Mouse (Mus musculus): ENCODE results near the gene Olfr520.
"Not testable (repeated sequence)": the region's sequence is repeated elsewhere in the genome, so short reads cannot be mapped to it uniquely, and the experiment has no call there.

The Olfr520 gene

DNA sequence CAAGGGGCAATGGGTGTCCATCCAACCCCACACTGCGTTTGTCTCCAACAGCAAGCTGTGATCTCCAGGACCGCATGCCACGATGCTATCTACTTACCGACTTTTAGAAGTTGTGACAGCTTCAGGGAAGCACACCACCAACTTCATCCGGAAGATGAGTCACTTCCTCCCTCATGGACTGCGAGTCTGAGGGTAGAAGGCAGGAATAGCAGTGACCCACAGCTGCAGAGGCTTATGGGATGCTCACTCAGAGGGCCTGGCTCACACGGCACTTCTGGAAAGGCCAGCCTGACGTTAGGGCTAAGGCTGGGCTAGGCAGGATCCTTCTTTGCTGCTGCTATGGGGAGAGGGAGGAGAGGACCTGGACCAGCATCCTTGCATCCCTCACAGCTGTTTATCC, 18.9 kb upstream of the Olfr520 start, which contains the start of gene Slco2b1:
Gene Slco2b1 (minus strand): TSS at position 175 of the 400 bp plus-strand sequence.
- DNase-seq (ENCODE audit: low spot score in 2 of 2) = no peak

DNA sequence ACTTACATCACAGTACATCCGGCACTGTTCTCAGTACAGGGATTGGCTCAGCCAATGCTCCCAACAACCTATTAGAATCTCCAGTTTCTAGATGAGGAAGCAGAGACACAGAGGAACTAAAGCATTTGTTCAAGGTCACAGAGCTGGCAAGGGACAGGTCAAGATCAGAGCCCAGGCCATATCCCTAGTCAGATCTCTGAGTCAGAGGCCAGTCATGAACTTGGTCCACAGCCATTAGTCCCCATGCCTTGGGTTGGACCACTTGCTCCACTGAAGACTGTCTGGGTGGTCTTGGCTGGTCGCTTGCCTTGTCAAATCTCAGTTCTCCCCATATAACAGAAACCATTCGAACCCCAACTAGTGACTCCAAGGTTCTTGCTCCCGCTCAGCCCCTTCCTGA, 17.6 kb upstream of the Olfr520 start:
- DNase-seq (ENCODE audit: low spot score in 2 of 2) = no peak

- DNase-seq (ENCODE audit: low spot score in 2 of 2) = no peak
Measured at GRCm38 (mm10) chr7:99716536-99716935, 13.5 kb upstream of the Olfr520 start.

- DNase-seq (ENCODE audit: low spot score in 2 of 2) = no peak
Measured at GRCm38 (mm10) chr7:99734612-99735011, 4.5 kb downstream of the Olfr520 start.

DNA sequence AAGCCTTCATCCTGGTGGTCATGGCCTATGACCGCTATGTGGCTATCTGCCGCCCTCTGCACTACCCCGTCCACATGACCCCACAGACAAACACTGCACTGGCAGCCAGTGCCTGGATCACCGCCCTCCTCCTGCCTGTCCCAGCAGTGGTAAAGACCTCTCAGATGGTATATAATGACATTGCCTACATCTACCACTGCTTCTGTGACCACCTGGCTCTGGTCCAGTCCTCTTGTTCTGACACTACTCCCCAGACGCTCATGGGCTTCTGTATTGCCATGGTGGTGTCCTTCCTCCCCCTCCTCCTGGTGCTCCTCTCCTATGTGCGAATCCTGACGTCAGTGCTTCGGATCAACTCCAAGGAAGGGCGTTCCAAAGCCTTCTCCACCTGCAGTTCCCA, 5.4 kb downstream of the Olfr520 start:
- DNase-seq (ENCODE audit: low spot score in 2 of 2) = not testable (repeated sequence)

DNA sequence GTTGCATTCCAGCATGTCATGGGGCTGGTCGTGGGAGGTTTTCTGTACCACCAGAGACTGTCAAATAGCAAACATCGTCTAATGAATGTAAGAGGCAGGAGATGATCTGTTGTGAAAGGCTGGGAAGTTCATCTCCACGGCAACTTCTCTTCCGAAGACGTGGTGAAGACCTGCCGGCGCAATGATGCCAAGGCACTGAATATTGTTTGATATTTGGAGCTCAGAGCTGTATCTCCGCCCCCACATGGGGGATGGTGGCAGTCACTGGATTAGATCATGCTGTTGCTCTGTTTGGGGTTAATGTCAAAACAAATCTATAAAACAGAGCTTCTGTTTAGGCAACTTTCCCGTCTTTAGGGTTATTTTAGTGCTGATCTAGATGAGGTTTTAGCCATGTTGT, 9.2 kb downstream of the Olfr520 start:
- DNase-seq (ENCODE audit: low spot score in 2 of 2) = peak in 1 of 2 experiments; percentile 9

DNA sequence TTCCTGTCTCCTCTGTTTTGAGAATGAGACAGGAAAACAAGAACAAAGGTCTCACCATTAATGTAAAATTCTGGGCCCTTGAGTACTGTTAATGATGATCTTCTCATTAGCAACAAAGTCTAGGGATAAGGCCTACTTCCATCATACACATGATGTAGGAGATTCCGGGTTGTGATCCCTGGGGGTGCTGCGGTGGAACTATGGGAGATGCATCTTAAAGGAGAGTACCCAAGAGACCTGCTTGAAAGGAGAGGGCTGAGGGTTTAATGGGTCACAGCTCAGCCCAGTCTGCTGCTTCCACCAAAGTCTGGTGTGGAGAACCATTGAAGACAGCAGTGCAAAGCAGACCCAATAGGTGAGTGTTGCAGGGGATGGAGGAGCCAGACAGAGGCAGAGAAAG, 33.1 kb downstream of the Olfr520 start, which contains the start of gene Olfr521:
Gene Olfr521 (plus strand): TSS at position 301 of the 400 bp plus-strand sequence.
- no peak for DNase-seq (ENCODE audit: low spot score in 2 of 2)

DNA sequence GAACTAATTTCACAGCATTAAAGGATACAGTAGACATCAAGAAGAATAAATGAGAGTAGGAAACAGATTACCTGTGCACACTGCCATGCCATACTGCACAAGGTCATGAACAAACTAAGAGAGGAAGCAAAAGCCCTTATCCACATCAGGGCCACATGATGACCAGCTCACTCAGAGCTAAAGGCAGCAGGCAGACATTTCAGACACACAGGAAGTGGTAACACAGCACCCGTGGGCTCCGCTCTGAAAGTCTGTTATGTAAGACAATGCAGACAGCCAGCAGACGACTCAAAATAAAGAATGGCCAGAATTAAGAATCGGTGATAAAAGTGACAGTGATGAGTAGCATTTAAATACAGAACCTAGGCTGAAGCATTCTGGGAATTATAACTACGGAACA, 51.3 kb downstream of the Olfr520 start:
- no peak for DNase-seq (ENCODE audit: low spot score in 2 of 2)

GRCm38 (mm10) chr7:99781916-99782315, 51.8 kb downstream of the Olfr520 start:
- no peak for DNase-seq (ENCODE audit: low spot score in 2 of 2)

- DNase-seq (ENCODE audit: low spot score in 2 of 2) = no peak
Measured at GRCm38 (mm10) chr7:99783421-99783820, 53.3 kb downstream of the Olfr520 start.

DNA sequence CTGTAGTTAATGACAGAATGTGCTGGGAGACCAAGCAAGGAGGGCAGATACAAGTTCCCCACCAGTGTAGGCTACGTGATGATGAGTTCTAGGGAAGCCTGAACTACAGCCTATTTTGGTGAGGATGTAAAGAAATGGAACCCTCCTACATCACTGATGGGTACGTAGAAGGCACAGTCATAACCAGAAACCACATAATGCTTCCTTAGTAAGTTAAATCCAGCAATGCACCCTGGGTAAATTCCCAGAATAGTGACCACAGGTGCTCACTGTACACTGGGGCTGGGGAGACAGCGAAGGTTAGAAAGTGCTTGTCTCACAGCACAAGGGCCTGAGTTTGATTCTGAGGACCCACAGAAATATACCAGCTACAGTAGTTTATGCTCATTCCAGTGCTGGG, 55.5 kb downstream of the Olfr520 start:
- DNase-seq (ENCODE audit: low spot score in 2 of 2) = no peak
